Mouse (Mus musculus) embryonic fibroblast, embryonic 13.5 days (primary cell): Measurements from ENCODE around the gene Picalm.

Experiments used
- CTCF ChIP-seq: IDR thresholded peaks from 2 replicates; pipeline ENCODE4 v1.5.1; 2011; ENCODE audit warnings: mild to moderate bottlenecking, control low read depth, low read length, moderate library complexity, borderline replicate concordance; ENCODE audit not compliant: insufficient read depth
- POLR2A ChIP-seq: IDR thresholded peaks from 2 replicates; pipeline ENCODE4 v1.6.1; 2011; ENCODE audit warnings: low read depth, mild to moderate bottlenecking, control low read depth, low read length, moderate library complexity

GRCm38 (mm10) chr7:90243151-90243550, 113.1 kb downstream of the Picalm start:
- no peak for TF ChIP-seq CTCF
- no peak for TF ChIP-seq POLR2A
